Mouse (Mus musculus) left cerebral cortex, adult 6 months (tissue): ENCODE results near the gene 1700086D15Rik. TPM values are rescaled to one million over a fixed set of nuclear protein-coding genes. Genes with fewer than 3 reads are reported as not detected.

Experiments used
- long read RNA-seq, 2 experiments: library from polyadenylated mRNA; unstranded; transcript quantifications; one replicate each; pipeline ENCODE4 v2.0.0; 2019 to 2020
- polyA plus RNA-seq: library from polyadenylated mRNA; unstranded; fragments of <200 nt; fragmentation: Nextera tagmentation; gene quantifications from 2 replicates; pipeline ENCODE4 v1.2.3, GENCODE M21; 2021

Gene 1700086D15Rik
- not detected in 2 replicates for polyA plus RNA-seq
- long read RNA-seq, experiment 1: 0 reads
- long read RNA-seq, experiment 2: 0 reads

GRCm38 (mm10) chr11:65159791-65160190 is at the start of gene 1700086D15Rik:
Gene 1700086D15Rik, minus strand, starts transcription at chr11:65159891.

GRCm38 (mm10) chr11:65162767-65163120 is 3.1 kb upstream of the 1700086D15Rik start, which contains the start of gene Arhgap44:
Gene Arhgap44, minus strand, starts transcription at chr11:65162961.

Other genes starting within 250 kb of the 1700086D15Rik start
- 16.1 and 17.1 TPM in 2 replicates for gene Elac2, start 180.9 kb downstream of the 1700086D15Rik start, polyA plus RNA-seq
- gene Arhgap44, start 3.1 kb upstream of the 1700086D15Rik start, polyA plus RNA-seq: 92.1 and 134 TPM in 2 replicates
- 0.04 and 0.14 TPM in 2 replicates for gene Myocd, start 110.1 kb upstream of the 1700086D15Rik start, polyA plus RNA-seq